Mouse (Mus musculus) Muller cell, postnatal 12 days (primary cell): Measurements from ENCODE around the gene Asic5.

Source experiments
- DNase-seq: peaks from one replicate; pipeline ENCODE4 v3.0.0-alpha.2; 2015; ENCODE audit errors: inconsistent ontology term

The Asic5 gene

DNA sequence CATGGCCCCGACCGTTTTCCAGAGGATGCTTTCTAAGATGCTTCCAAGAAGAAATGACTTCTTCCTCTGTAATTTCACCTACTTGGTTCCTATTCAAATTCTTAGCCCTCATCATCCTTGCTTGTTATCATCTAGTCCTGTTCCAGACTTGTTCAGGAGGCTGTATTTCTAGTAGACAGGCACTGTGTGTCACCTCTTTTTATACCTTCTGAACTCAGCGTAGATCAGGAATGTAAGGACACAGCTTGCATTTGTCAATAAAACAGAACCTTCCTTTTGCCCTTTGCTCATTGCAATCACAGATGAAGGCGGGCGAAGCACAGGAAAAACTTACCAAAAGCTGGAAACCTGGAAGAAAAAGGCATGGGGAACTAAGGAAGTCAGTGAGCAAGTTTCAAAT, at the start of gene Asic5:
Asic5 (plus strand) TSS at position 301 of the 400 bp plus-strand sequence.
- DNase-seq = no peak

DNA sequence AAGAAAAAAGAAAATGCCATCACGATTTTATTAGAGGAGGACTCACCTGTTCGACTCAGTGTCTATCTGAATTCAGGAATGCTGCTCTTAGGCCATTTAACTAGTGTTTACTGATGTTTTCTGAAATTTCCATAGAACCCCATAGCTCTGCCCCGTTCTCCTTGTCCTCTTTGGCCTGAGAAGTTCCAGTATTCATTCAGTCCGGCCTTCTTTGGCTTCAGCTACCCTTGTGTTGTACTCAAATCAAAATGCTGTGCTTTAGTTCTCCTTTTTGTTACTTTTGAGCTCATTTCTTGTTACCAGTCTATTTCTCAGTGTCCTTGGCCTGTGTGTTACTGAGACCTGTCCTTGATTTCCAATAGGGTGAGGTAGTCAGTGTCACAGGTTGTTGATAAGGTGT, 48.7 kb upstream of the Asic5 start:
- no peak for DNase-seq

DNA sequence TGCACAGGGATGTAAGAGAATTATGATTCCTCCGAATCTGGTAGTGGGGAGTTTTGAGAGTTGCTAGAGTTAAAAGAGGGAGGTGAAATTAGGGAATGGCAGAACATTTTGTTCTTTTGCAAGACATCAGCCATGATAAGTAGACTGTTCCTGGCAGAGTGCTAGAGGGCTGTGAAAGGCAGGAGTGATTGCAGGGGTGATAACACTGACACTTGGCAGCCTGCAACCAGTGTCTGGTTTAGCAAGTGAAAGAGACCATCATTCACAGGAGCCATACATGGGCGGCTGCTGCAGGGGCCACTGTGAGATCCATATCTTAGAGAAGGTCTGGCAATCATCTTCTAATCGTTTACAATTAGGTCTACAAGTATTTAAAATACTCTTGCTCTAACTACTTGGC, 43.2 kb upstream of the Asic5 start:
- no peak for DNase-seq

DNA sequence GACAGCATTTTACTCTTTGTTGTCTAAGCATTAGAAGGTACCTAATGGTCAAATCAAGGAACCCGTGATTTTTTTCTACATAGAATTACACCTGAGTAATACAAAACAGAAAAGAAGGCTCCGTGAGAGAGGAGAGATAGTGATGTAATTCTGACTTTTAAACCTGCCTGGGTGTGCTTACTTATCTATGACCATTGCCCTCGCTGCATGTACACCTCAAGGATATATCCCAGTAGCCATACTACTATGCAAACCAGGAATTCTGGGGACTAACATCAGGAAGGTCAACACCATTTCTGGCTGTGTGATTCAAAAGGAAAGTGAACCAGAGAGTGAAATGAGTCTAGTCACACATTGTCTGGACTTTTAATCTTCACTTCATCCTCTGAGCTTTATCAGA, 39.7 kb upstream of the Asic5 start:
- no peak for DNase-seq

DNA sequence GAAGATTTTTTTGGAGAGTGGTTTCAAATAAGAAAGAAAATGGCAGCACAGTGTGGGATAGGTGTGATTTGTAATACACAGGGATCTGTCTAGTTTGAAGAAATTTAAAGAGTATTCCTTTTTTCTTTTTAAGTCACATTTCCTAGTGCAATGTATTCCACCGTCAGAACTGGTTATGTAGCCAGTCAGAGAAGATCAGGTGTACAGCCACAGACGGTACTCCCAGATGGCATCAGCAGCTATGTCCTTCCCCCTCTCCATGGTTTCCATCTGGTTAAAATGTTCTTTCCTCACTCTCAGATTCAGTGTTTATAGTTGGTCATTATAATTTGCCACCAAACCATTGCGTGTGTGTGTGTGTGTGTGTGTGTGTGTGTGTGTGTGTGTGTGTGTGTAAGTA, 39.0 kb upstream of the Asic5 start:
- no peak for DNase-seq

DNA sequence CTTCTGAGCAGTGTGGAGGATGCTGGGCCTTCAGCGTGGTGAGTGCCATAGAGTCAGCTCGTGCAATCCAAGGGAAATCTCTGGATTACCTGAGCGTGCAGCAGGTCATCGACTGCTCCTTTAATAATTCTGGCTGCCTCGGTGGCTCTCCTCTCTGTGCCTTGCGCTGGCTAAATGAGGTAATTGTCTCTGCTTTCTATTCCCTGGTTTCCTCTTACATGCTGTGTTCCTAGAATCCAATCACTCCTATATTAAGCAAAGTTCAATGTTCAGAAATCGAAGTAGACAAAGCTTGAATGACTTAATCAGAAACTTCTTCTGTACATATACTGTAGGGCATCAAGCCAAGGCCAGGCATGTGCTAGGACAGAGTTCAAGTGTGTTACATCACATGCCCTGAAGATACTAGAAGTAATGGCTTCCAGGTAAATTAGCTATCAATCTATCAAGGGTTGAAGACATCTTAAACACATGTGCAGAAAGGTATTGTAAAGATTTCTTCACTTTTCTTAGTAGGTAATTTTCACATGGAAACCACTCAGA, 37.2 kb upstream of the Asic5 start:
- DNase-seq = no peak

DNA sequence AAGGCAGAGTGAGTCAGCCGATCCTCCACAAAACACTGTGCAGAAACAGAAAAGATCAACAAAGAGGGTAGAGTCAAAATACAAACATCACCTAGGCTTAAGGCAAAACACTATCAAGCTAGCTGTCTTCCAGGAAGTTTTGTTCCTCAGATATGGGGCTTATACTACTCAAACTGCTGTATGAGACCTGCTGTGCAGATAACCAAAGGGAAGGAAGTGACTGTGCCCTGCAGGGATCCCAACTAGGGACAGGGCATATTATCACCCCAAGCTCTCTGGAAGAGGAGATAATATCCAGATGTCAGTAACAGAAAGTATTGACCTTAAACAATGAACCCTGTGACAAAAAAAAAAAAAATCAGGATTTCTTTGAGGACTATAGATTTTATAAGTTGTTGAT, 33.0 kb upstream of the Asic5 start:
- DNase-seq = no peak

DNA sequence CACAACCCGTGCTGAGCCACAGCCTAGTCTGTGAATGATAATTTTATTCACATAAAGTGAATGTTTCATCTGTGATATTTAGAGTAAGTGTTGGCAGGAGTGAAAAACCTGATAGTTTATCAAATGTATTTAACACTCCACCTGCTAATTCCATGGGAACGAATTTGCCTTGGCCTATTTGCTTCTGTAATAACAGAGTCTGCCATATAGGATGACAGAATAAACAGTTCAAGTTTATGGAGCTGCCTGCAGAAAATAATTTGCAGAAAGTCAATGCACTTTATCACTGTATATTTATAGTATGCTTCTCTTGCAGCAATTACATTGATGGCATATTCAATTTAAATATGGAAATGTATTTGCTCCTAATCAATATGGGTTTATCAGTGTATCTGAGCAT, 30.3 kb upstream of the Asic5 start:
- DNase-seq = no peak

DNA sequence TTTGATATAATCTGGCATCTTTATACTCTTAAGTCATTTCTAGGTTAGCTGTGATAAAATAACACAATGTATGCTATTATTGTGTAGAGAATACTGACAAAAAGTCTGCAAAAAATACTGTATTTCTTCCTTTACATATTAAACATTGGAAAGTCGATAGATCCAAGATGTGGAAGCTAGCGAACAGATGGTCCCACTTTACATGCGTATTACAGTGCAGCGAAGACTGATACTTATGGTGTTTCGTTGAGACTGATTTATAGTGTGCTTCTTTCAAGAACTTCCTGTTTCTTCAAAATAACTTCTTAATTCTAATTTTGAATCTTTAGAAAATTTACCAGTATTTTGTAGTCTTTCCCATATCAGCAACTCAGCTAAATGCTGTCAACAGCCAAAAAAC, 24.6 kb upstream of the Asic5 start:
- no peak for DNase-seq

DNA sequence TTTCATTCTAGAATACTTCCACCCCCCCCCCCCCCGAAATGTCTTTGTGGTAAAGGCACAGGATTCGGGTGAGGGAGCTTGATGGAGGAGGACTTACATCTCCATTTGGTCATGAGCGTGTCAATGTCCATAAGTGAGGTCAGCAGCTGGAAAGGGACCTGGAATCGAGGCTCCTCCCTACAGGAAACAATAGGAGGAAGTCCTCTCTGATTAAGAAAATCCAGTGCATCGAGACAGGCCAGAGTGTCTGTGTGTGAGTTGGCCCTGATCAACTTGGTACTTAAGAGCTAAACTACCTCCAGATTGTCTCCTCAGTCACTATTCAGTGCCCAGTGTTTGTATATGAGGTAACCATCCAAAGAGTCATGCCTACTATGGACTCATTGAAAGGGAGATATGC, 20.8 kb upstream of the Asic5 start:
- DNase-seq = no peak

DNA sequence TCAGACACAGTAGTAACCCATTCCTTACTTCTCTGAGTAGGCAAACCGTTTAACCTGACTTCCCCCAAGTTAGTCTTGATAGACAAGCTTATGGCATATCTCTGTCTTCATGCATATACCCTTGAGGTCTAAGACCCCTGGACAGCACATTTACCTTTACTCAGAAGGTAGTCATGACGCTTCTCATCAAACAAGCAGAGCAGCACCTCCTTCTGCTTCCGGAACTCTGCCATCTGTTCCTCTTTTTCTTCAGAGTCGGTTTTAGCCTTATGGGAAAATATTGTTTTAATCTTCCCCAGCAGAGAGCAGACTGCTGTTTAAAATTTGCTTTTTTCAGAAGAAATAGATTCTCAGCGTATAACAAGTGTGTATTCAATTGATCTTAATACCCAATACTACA, 18.3 kb upstream of the Asic5 start:
- DNase-seq = no peak

DNA sequence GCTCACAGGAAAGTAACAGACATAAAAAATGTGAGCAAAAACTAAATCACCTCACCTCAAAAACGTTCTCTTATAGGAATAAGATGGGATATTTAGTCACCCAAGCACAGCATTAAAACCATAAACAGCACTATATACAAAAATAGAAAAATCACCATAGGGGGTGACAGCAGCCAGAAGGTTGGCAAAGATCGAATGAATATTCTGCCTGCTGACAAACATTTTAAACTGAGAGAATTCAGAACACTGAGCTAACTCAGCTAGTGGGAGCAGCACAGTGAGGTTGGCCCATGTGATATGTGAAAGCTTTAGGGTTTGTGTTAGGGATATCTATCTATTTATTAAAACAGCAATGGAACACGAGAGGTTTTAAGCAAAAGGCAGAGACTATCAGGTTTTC, 17.5 kb upstream of the Asic5 start:
- DNase-seq = no peak

DNA sequence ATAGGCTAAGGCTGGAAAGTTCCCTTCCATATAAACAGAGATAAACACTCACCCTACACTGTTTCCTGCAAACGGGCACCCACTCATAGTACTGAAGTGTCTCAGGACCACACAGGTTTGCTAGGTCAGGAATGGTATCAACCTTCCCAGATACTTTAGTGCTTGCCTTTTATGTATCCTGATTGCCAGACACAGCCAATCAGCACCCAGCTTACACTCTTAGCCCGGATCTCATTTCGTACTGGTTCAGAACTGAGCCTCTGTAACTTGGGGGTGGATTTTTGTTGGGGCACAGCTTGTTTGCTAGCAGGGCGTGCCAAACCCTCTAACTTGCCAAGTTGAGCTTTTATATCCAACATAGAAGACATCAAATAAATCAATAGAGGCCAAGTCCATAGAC, 6.5 kb upstream of the Asic5 start:
- no peak for DNase-seq

DNA sequence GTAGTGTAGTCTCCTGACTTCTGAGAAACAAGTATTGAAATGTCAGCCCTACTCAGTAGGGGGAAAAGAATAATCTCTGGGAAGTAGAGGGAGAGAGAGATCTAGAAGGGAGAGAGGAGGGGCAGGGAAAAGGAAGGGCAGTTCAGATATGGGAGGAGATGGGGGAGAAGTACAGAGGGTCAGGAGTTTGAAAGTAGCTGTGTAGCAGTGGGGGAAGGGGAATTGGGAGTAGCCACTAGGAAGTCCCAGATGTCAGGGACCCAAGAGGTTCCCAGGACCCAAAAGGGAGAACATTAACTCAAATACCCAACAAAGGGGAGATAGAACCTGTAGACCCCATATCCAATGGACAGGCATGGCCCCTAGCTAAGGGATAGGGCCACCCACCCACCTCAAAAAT, 6.0 kb upstream of the Asic5 start, which contains the start of gene Tdo2:
Tdo2 (minus strand) TSS at position 101 of the 400 bp plus-strand sequence.
- no peak for DNase-seq

DNA sequence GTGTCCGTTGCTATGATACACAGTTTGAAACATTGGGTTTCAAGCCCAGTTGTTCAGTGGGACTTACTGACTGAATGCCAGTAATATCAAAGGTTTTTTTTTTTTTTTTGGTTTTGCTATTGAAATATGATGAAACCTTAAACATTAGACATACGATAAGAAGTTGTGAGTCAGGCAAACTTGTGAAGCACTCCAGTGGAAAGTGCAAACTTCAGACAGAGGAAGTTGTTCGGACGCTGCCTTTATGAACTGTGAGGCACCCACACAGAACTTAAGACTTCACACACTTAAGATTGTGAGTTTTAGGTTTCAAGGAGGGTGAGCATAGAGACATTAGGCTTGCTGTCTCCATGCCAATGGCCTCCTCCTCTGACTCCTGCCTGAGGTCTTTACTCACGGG, 514 bp upstream of the Asic5 start:
- DNase-seq = no peak

DNA sequence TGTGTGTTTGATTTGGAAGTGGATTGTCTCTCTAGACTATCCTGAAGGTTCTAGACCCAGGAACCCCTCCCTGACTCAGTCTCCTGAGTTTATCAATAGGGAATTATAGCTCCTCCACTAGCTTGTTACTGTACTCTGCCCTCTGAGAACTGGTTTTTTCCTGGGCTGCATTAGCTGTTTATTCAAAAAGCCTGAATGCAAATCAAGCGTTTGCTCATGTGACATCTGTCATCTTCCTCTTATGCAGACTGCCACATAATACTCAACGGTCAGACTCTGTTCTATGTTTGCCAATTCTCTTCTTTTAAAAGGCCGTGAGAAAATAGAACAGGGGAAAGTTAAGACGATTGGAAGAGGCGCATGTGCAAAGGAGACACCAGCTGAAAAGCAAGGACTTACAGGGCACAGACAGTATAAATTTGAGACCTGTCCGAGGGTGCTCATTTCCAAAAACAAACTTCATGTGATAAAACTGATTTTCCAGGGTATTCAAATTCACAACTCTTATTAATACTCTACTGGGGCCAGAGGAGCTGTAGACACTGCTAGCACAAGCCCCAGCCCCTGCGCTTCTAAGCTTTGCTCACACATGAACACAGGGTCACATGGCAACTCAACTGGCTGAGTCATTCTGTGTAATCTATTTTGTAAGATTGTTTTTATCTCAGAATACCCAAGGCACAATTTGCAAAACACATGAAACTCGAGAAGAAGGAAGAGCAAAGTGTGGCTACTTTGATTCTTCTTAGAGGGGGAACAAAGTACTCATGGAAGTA, 1.2 kb downstream of the Asic5 start:
- DNase-seq = no peak

DNA sequence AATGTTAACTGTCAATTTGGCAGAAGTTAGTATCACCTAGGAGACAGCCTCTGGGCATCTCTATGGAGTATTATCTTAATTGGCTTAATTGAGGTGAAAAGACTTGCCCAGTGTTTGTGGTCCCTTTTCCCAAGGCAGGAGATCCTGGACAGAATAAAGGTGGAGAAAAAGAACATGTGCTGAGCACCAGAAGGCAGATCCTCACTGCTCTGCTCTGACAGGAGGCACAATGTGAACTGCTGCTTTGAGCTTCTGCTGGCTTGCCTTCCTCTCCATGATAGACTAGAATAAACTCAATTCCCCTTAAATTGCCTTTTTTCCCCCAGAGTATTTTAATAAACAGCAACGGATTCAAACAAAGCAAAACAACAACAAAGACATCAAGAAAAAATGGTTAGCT, 3.0 kb downstream of the Asic5 start:
- no peak for DNase-seq

DNA sequence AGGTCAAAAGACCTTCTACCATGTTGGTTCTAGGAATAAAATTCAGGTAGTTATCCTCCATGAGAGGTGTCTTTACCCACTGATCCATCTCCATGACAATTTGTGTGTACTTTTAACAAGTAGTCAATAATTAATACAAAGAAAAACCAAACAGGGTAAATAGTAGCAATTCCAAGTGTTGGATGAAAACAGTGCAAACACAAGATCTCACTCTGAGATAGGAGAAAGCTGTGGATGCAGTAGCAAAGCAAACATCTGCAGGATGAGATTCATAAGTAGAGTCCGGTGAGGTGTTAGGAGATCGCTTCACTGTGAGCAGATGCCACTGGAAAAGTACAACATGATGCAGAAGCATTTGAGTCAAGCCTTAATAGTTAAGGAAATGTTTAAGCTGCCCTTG, 4.0 kb downstream of the Asic5 start:
- no peak for DNase-seq

DNA sequence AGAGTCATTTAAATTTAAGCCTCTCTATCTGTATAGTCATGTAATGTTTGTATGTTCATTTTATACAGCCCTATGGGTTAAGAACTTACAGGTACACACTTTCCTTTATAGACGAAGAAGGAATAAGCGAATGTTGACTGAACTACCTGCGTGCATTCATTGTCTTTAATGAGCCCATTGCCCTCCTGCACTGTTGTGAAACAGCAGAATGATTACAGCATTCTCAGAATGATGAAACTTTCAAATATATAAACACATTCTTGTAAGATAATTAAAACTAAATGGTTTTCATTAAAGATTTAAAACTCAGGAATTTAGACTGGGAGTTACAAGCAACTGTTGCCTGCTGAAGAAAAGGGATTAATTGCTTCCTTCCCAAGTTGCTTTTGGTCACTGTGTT, 5.5 kb downstream of the Asic5 start:
- no peak for DNase-seq

DNA sequence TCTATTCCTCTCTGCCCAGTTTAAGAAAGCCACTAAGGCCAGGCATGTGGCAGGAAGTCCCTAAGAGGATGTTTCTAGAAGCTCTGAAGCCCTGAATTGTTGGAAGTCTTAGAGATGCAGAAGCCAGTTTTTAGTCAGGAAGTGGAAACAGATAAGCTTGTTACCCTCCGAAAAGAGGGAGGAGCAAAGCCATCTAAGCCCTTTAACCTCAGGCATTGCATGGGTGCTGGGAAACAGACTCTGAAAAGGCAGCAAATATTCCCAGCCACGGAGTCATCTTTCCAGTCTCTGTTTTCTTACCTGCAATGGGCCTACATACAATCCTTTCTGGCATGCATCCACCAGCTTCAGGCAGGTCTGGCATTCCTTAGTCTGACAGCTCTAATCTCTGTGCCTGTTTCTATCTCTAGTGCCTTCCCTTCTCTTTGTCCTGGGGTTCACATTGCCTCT, 7.6 kb downstream of the Asic5 start:
- DNase-seq = no peak

DNA sequence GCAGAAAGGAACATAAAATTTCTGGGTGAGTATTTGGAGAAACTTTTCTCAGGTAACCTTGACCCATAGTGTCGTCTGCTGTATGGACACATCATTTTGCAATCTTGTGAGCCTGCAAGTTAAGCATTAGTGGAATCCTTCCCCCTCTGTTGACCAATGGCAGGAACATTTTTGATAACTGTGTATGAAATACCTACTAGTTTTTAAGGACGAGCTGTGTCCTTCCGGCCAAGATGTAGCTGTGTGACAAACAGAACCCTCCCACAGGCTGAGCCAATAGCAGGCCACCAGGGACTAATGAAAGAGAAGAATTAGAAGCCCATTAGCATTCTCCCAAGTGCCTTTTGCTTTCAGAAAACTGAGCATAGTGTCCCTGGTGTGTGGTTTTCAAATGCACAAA, 8.4 kb downstream of the Asic5 start:
- DNase-seq = no peak

DNA sequence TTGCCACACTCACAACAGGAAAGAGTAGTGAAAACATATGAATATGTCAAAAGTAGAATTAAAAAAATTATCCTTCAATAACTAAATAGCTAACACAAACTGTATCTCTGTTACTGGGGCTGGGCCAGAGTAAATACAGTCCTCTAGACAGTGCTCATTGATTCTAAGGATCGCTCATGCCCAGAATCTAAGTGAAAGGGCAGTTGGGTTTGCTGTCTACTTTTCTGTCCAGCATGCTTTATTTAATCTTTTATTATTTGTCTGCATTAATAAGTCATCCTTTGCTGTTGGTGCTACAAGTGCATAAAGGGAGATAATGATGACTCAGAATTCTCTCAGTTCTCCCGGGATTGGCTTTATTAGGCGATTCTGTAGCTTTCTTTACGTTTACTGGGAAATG, 13.3 kb downstream of the Asic5 start:
- no peak for DNase-seq

DNA sequence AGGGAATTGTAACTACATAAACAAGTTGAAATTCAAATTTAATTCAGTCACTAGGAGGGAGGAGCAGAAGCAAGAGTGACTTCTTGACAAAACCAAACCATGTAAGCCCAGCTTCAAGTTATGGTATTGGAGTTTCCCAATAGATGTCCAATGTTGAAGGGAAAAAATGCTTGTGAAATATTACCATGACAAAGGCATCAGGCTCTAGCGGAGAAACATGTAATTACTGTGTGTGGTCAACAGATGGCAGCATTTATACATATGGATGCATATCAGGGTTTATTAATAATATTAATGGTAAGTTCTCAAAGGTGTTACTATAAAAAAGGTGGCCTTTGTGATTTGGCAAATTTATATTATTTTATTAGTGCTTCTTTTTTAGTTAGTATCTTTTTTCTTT, 13.9 kb downstream of the Asic5 start:
- DNase-seq = peak; percentile 30

DNA sequence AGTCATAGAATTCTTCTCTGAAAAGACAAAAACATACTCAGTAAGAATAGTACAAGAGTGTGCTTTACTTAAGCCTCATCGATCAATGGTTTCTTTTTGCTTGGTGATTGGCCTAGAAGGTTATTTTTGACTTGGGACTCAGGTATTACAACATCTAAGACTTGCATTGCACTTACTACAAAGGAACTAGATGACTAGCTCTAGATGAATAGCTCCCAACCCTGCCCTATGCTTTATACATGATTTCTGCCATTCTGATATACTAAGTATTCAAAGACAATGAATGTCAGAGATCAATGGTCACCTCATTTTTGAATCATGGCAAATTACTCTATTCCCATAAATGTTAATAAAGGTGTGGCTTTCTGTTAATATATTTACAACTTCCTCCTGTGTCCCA, 24.9 kb downstream of the Asic5 start:
- no peak for DNase-seq
